Mouse (Mus musculus): ENCODE data around the gene Dip2a. TPM values are rescaled to one million over a fixed set of nuclear protein-coding genes. Genes with fewer than 3 reads are reported as not detected.

The Dip2a gene
- polyA plus RNA-seq, 1 experiment from 2014 or later, result 8.1 TPM

GRCm38 (mm10) chr10:76239401-76239800 is 105.7 kb downstream of the Dip2a start:
- ATAC-seq (ENCODE audit: extremely low read depth, insufficient number of reproducible peaks, low FRiP score, low TSS enrichment), result no peak
- Histone ChIP-seq H3K4me3 (no peak overlapping the region), H3K4me2 (no peak overlapping the region), H3K9me3 (no peaks in the 10 kb centered on the region), H3K4me1 (peaks cover 31% of the 10 kb centered on the region), H3K27ac (replicated peaks) (0 out of 2 replicates have a peak overlapping the region, but pooled peaks have one; percentile 15), H3K27me3 (replicated peaks) (no peaks in the 10 kb centered on the region), H3K9ac (no peak overlapping the region), H3K36me3 (peaks cover 10% of the 10 kb centered on the region)
- 39% methylated on average over 4 of the region's 4 CpGs for WGBS

- peak; percentile 92 for ATAC-seq (ENCODE audit: extremely low read depth, insufficient number of reproducible peaks, low FRiP score, low TSS enrichment)
- H3K4me2 ChIP-seq, result peak within 1 kb of the TSS; percentile 84
- H3K27ac ChIP-seq (replicated peaks), result peak within 1 kb of the TSS; percentile 93
- peaks cover 31% of the 10 kb centered on the region for H3K4me1 ChIP-seq
- no peaks in the 10 kb centered on the region for H3K27me3 ChIP-seq (replicated peaks)
- H3K36me3 ChIP-seq, result peaks cover 12% of the 10 kb centered on the region
- no peaks in the 10 kb centered on the region for H3K9me3 ChIP-seq
- peak within 1 kb of the TSS; percentile 87 for H3K9ac ChIP-seq
- WGBS, result under 1% methylated on average over 47 of the region's 47 CpGs
- H3K4me3 ChIP-seq, result peak within 1 kb of the TSS; percentile 86
Observed at GRCm38 (mm10) chr10:76237341-76238225, 107.5 kb downstream of the Dip2a start, which contains the start of gene Prmt2. Gene Prmt2, minus strand, starts transcription at chr10:76237865.

GRCm38 (mm10) chr10:76229627-76230026 is 115.5 kb downstream of the Dip2a start:
- Histone ChIP-seq H3K4me1 (0 out of 2 replicates have a peak, but pooled peaks cover 4% of the 10 kb centered on the region), H3K4me2 (no peak overlapping the region), H3K9ac (no peak overlapping the region), H3K27me3 (replicated peaks) (no peaks in the 10 kb centered on the region), H3K36me3 (peaks cover 17% of the 10 kb centered on the region), H3K4me3 (no peak overlapping the region), H3K27ac (replicated peaks) (no peak overlapping the region), H3K9me3 (no peaks in the 10 kb centered on the region)
- ATAC-seq (ENCODE audit: extremely low read depth, insufficient number of reproducible peaks, low FRiP score, low TSS enrichment), result no peak
- WGBS, result 71% methylated on average over 1 of the region's 1 CpGs

GRCm38 (mm10) chr10:76225944-76226343 is 119.1 kb downstream of the Dip2a start:
- no peaks in the 10 kb centered on the region for H3K27me3 ChIP-seq (replicated peaks)
- ATAC-seq (ENCODE audit: extremely low read depth, insufficient number of reproducible peaks, low FRiP score, low TSS enrichment), result no peak
- 0 out of 2 replicates have a peak, but pooled peaks cover 4% of the 10 kb centered on the region for H3K4me1 ChIP-seq
- no peaks in the 10 kb centered on the region for H3K9me3 ChIP-seq
- H3K27ac ChIP-seq (replicated peaks), result no peak overlapping the region
- H3K9ac ChIP-seq, result no peak overlapping the region
- 86% methylated on average over 11 of the region's 11 CpGs for WGBS
- H3K4me2 ChIP-seq, result no peak overlapping the region
- no peak overlapping the region for H3K4me3 ChIP-seq
- H3K36me3 ChIP-seq, result peaks cover 50% of the 10 kb centered on the region

- 73% methylated on average over 9 of the region's 9 CpGs for WGBS
Observed at GRCm38 (mm10) chr10:76218240-76218639, 126.9 kb downstream of the Dip2a start.

GRCm38 (mm10) chr10:76217056-76217455 is 128.0 kb downstream of the Dip2a start:
- Histone ChIP-seq H3K4me1 (no peaks in the 10 kb centered on the region), H3K4me3 (no peak overlapping the region), H3K36me3 (peaks cover 99% of the 10 kb centered on the region), H3K27me3 (replicated peaks) (no peaks in the 10 kb centered on the region), H3K9ac (no peak overlapping the region), H3K4me2 (no peak overlapping the region), H3K27ac (replicated peaks) (no peak overlapping the region), H3K9me3 (peaks cover 19% of the 10 kb centered on the region)
- WGBS, result 94% methylated on average over 17 of the region's 17 CpGs
- no peak for ATAC-seq (ENCODE audit: extremely low read depth, insufficient number of reproducible peaks, low FRiP score, low TSS enrichment)

More at GRCm38 (mm10) chr10:76218240-76218639, 126.9 kb downstream of the Dip2a start:
- H3K27ac ChIP-seq (replicated peaks), result no peak overlapping the region
- no peak overlapping the region for H3K4me3 ChIP-seq
- no peak for ATAC-seq (ENCODE audit: extremely low read depth, insufficient number of reproducible peaks, low FRiP score, low TSS enrichment)
- no peaks in the 10 kb centered on the region for H3K4me1 ChIP-seq
- H3K9ac ChIP-seq, result no peak overlapping the region
- no peaks in the 10 kb centered on the region for H3K27me3 ChIP-seq (replicated peaks)
- peaks cover 99% of the 10 kb centered on the region for H3K36me3 ChIP-seq
- peaks cover 19% of the 10 kb centered on the region for H3K9me3 ChIP-seq
- H3K4me2 ChIP-seq, result no peak overlapping the region

- peaks cover 96% of the 10 kb centered on the region for H3K36me3 ChIP-seq
- H3K9ac ChIP-seq, result no peak overlapping the region
- H3K4me2 ChIP-seq, result no peak overlapping the region
- ATAC-seq (ENCODE audit: extremely low read depth, insufficient number of reproducible peaks, low FRiP score, low TSS enrichment), result no peak
- H3K9me3 ChIP-seq, result peaks cover 19% of the 10 kb centered on the region
- H3K4me3 ChIP-seq, result no peak overlapping the region
- no peaks in the 10 kb centered on the region for H3K4me1 ChIP-seq
- H3K27ac ChIP-seq (replicated peaks), result no peak overlapping the region
- no peaks in the 10 kb centered on the region for H3K27me3 ChIP-seq (replicated peaks)
- 89% methylated on average over 4 of the region's 4 CpGs for WGBS
Observed at GRCm38 (mm10) chr10:76214161-76214560, 130.9 kb downstream of the Dip2a start.

GRCm38 (mm10) chr10:76212121-76212520 is 133.0 kb downstream of the Dip2a start:
- Histone ChIP-seq H3K4me2 (no peak overlapping the region), H3K27me3 (replicated peaks) (no peaks in the 10 kb centered on the region), H3K4me1 (no peaks in the 10 kb centered on the region), H3K36me3 (peaks cover 96% of the 10 kb centered on the region), H3K9me3 (peaks cover 19% of the 10 kb centered on the region), H3K27ac (replicated peaks) (no peak overlapping the region), H3K9ac (no peak overlapping the region), H3K4me3 (no peak overlapping the region)
- 88% methylated on average over 6 of the region's 6 CpGs for WGBS
- ATAC-seq (ENCODE audit: extremely low read depth, insufficient number of reproducible peaks, low FRiP score, low TSS enrichment), result no peak

- 93% methylated on average over 7 of the region's 7 CpGs for WGBS
- Histone ChIP-seq H3K4me2 (no peak overlapping the region), H3K9me3 (peaks cover 19% of the 10 kb centered on the region), H3K27me3 (replicated peaks) (no peaks in the 10 kb centered on the region), H3K27ac (replicated peaks) (no peak overlapping the region), H3K4me1 (no peaks in the 10 kb centered on the region), H3K9ac (no peak overlapping the region), H3K36me3 (peaks cover 91% of the 10 kb centered on the region), H3K4me3 (no peak overlapping the region)
- no peak for ATAC-seq (ENCODE audit: extremely low read depth, insufficient number of reproducible peaks, low FRiP score, low TSS enrichment)
Observed at GRCm38 (mm10) chr10:76210806-76211205, 134.3 kb downstream of the Dip2a start.

Other genes starting within 250 kb of the Dip2a start
- gene Slc5a4b, start 234.3 kb downstream of the Dip2a start, polyA plus RNA-seq (2015; fragmentation: Nextera tagmentation; extraction: Ambion mirVana), result not detected in 2 replicates
- gene Slc5a4a, start 197.8 kb downstream of the Dip2a start, polyA plus RNA-seq (2015; fragmentation: Nextera tagmentation; extraction: Ambion mirVana), result not detected in 2 replicates
- 50.9 and 57.4 TPM in 2 replicates for gene Prmt2, start 107.4 kb downstream of the Dip2a start, polyA plus RNA-seq (2015; fragmentation: Nextera tagmentation; extraction: Ambion mirVana)
- 0.16 and 0.42 TPM in 2 replicates for gene S100b, start 91.4 kb downstream of the Dip2a start, polyA plus RNA-seq (2015; fragmentation: Nextera tagmentation; extraction: Ambion mirVana)
- 1.8 TPM in 1 of 2 replicates, not detected in the other for gene AC141477.1, start 95.2 kb upstream of the Dip2a start, polyA plus RNA-seq (2015; fragmentation: Nextera tagmentation; extraction: Ambion mirVana)
- gene Pcnt, start 97.5 kb upstream of the Dip2a start, polyA plus RNA-seq (2015; fragmentation: Nextera tagmentation; extraction: Ambion mirVana), result 9.6 and 9.7 TPM in 2 replicates
- not detected in 2 replicates for gene 2610028H24Rik, start 103.8 kb upstream of the Dip2a start, polyA plus RNA-seq (2015; fragmentation: Nextera tagmentation; extraction: Ambion mirVana)
- 32.1 and 32.8 TPM in 2 replicates for gene Mcm3ap, start 123.6 kb upstream of the Dip2a start, polyA plus RNA-seq (2015; fragmentation: Nextera tagmentation; extraction: Ambion mirVana)
- 4.8 and 5.2 TPM in 2 replicates for gene Ybey, start 123.8 kb upstream of the Dip2a start, polyA plus RNA-seq (2015; fragmentation: Nextera tagmentation; extraction: Ambion mirVana)
- 9.5 and 10.7 TPM in 2 replicates for gene Lss, start 186.3 kb upstream of the Dip2a start, polyA plus RNA-seq (2015; fragmentation: Nextera tagmentation; extraction: Ambion mirVana)
- gene Spatc1l, start 217.0 kb upstream of the Dip2a start, polyA plus RNA-seq (2015; fragmentation: Nextera tagmentation; extraction: Ambion mirVana), result not detected in 2 replicates
- gene Ftcd, start 230.4 kb upstream of the Dip2a start, polyA plus RNA-seq (2015; fragmentation: Nextera tagmentation; extraction: Ambion mirVana), result 3.0 and 3.6 TPM in 2 replicates

All from heart, embryonic 13.5 days (tissue).